Mouse (Mus musculus): ENCODE results near the gene Snrnp25. TPM values are rescaled to one million over a fixed set of nuclear protein-coding genes. Genes with fewer than 3 reads are reported as not detected.

The Snrnp25 gene
- 10 to 100 TPM; 21.2 to 26.9 TPM for total RNA-seq (2021)

DNA sequence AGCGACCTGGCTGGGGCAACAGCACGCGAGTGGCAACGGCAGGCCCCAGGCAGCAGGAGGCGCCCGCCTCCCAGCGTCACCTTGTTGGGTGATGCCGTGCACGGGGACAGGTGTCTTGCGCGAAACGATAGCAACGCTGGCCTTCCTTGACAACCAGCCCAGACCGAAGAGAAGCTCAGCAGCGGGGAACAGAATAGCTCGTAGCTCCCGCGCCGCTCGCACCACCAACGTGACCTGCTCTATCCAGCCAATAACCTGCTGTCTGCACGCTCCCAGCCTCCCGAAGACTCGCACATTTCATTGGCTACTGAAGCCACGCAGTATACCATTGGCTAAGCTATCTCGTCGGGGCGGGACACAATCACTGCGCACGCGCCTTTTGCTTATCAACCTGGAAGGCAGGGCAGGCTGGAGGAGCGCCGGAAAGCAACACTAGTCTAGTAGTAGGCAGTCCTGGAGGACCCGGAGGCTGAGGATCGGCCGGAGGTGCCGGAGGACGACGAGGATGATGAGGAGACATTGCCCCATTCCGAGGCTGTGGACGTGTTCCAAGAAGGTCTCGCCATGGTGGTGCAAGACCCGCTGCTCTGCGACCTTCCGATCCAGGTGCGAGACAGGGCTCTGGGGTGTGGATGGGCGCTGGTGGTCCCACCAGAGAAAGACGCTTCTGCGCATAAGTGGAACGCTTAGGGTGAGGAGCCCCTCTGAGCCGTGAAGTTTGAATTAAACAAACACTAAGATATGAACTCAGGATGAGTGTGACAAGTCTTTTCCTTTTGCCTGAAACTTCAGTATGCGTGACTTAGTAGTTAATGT is at the start of gene Snrnp25:
Snrnp25 (plus strand) TSS at position 358 of the 816 bp plus-strand sequence.
- DNase-seq (ENCODE audit: extremely low spot score in 1 of 2, low spot score in 1 of 2) = peak; percentile 78 to 90

DNA sequence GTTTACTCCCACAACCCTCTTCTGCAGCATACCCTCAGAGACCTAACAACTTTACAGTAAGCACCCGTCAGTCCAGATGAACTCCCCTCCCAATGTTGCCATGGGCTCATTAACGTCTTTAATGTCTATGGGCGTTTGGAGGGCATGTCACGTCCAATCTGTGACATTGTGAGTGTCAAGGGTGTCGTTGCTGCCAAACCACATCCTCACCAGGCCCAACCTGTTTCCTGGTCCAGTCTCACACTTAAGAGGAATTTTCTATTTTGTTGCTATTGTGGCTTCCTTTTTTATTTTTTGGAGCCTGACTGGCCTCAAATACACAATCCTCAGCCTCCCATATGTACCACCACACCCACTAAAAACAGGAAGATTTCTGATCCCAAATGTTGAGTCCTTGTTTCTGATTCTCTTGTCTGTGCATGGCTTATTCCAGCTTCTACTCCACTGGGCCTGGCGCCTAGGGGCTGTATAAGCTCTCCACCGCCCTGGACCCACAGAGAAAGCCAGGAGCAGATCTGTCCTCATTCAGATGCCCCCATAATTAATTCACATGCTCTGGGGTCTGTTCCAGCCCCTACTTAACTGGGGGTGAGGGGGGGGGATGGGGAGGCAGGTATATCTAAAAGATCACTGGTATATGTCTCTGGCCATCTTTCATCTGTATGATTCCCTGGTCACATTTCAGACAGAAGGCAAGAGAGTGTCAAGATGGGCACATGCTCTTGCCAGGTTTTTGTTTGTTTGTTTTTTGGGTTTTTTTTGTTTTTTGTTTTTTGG is 48.2 kb upstream of the Snrnp25 start:
- DNase-seq (ENCODE audit: extremely low spot score in 1 of 2, low spot score in 1 of 2) = no peak

DNA sequence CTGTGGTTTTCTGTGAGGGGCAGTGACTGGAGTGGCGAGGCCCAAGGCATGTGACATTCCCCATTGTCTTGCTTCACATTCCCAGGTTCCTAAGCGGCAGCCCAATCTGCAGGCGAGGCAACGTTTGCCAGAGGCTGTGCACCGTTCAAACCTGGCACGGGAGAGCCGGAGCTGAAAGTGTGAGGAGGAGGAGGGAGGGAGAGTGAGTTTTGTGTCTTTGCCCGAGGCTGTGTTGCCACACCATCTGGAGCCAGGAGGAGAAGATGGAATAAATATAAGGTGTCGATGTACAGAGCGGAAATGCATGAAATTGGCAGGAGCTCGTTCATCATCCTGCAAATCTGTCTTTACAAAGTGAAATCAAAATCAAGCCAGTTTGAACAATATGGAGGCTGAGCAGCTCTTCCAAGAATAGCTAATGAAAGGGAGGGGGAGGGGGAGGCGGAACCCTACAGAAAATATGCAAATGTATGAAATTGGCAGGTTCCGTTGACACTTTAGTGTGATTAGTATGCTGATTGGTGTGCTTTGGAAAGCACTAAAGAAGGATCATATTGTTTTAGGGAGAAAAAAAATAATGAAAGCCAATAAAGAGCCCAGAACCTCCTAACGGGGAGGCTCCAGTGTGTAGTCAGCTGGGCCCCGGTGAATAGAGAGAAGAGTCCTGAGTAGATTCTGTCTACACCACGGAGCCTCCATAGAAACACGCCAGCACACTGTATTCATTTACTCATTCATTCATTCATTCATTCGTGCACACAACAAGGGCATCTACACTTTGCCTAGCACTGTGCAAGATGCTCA is 47.2 kb upstream of the Snrnp25 start:
- DNase-seq (ENCODE audit: extremely low spot score in 1 of 2, low spot score in 1 of 2) = no peak

DNA sequence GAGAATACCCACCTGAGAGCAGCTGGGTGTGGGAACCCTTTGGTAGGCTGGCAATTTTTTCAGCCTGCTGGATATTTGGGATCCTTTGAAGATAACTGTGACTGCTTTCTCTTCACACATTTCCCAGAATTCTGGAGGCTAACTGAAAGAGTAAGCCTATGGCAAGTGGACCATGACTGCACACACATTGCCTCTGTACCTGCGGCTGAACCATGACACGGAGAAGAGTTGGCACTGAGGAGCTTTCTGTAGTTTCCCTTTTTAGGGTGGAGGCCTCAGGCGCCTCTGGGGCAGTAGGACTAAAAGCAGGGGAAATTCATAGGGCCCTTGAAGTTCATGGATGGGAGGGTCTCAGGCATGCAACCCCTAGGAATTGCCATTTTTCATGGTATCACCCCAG is 46.0 kb upstream of the Snrnp25 start:
- DNase-seq (ENCODE audit: extremely low spot score in 1 of 2, low spot score in 1 of 2) = no peak

DNA sequence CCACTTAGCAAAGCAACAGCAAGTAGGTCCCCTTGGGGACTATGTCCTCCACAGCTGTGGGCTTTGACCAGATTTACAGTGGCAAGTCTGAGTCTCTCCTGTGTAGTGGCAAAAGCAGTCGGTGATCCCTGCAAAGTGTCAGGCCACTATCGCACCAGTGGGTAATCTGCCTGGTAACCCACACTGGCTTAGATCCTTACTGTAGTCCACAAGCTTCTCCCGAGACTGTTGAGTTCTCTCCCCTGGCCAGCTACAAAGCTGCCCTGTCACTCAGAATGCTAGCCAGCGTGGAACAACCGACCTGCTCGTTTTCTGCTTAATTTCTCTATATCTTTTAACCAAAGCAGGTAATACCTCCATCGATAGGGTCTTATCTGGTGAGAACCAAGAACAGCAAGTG is 44.9 kb upstream of the Snrnp25 start:
- no peak for DNase-seq (ENCODE audit: extremely low spot score in 1 of 2, low spot score in 1 of 2)

DNA sequence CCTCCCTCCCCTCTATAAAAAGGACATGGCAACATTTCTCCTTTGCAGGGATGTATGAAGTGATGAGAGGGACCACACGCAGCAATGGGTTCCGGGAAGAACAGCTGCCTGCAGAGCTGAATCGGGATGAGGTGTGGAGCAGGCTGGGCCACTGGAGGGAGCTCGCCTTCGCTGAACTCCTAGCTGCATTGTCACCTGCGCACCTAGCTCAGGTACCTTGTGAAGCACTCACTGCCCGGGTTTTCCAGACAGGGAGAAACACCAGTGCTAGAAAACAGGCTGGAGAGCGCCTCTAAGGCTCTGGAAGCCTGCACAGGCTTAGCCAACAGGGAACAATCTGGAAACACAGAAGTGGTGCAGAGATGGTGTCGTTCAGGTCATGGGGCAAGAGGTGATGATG is 43.7 kb upstream of the Snrnp25 start:
- no peak for DNase-seq (ENCODE audit: extremely low spot score in 1 of 2, low spot score in 1 of 2)

DNA sequence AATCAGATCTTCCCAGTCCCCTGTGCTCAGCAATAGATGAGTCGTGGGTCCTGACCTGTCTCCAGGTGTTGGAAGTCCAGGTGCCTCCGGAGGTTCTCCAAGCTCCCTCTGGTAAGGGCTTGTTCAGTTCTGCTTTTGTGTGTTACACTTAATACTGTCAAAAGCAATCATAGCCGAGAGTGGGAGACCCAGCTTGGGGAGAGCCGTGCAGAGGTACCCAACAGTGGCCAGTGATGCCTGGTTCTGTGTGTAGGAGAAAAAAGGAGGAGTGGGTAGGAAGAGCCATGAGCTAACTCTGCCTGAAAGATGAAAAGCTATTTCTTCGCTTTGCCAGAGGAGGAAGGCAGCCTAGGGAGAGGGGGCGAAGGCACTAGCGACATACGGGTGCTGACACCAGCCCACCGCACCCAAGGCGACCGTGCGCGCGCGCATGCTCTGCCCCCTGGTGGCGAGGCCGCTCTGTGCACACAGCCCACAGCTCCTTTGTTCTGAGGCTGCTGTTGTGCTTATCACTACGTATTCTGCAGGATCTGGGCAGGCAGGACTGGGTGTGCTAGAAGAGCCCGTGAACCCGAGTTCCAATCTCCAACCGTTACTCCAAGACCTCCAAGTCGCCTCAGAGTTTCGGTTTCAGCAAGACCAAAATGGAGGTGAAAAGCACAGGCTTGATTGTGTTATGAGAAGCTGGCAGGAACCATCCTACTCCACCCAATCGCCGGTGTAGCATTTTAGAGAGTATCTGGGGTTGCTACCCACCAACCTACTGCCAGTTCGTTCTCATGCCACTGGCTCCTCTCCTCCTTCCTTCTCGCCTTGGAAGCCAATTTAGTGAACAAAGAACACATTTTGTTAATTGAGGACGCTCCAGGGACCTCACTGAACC is 43.1 kb upstream of the Snrnp25 start:
- peak; percentile 95 for DNase-seq (ENCODE audit: extremely low spot score in 1 of 2, low spot score in 1 of 2)

DNA sequence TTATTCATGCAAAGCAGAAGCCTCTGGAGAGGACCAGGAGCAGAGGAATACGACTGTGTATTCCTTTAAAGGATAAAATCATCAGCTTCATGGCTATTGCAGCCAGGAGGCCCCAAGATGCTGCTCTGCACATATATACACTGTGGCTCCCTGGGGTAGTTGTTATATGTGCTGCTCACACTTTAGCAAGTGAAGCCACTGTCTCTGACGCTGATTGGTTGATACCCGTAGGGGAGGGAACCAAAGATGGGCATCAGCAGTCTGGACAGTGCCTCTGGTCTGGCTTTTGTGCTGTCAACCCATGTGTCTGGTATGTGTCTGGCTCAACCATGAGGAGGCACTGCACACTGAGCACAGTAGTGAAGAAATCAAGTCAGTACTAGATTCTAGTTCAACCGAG is 38.5 kb upstream of the Snrnp25 start:
- no peak for DNase-seq (ENCODE audit: extremely low spot score in 1 of 2, low spot score in 1 of 2)

DNA sequence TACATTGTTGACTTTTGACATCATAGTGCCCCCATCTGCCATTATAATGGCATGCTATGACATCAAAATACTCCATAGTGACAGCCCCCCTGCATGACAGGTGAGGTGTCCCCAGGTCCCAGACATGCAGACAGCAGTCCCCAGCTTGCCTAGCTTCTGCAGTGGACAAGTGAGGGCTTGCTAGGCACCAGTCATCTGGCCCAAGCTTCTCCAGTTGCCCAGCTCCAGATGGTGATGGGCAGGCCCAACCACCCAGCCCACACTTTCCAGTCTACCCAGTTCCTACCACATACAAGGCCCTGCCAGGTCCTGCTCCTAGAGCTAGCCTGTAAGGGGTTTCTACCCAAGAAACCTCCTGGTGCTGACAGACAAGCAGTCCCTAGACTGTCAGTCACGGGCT is 26.7 kb upstream of the Snrnp25 start:
- DNase-seq (ENCODE audit: extremely low spot score in 1 of 2, low spot score in 1 of 2) = no peak

DNA sequence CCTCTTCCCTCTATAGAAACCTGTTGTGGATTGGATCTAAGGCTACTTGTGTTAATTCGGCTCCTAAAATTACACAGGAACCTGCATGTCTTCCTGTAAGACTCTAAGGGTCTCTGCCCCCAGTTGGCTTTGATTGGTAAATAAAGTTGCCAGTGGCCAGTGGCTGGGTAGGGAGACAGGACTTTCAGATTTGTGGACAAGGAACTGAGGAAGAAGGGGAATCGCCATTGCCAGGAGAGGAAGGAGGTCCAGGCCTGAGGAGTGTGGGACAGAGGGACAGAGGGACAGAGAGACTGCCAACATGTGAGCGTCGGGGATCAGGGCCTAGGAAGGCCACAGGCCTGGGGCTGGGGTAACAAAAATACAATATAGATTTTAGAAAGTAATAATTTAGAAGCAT is 24.0 kb upstream of the Snrnp25 start:
- no peak for DNase-seq (ENCODE audit: extremely low spot score in 1 of 2, low spot score in 1 of 2)

DNA sequence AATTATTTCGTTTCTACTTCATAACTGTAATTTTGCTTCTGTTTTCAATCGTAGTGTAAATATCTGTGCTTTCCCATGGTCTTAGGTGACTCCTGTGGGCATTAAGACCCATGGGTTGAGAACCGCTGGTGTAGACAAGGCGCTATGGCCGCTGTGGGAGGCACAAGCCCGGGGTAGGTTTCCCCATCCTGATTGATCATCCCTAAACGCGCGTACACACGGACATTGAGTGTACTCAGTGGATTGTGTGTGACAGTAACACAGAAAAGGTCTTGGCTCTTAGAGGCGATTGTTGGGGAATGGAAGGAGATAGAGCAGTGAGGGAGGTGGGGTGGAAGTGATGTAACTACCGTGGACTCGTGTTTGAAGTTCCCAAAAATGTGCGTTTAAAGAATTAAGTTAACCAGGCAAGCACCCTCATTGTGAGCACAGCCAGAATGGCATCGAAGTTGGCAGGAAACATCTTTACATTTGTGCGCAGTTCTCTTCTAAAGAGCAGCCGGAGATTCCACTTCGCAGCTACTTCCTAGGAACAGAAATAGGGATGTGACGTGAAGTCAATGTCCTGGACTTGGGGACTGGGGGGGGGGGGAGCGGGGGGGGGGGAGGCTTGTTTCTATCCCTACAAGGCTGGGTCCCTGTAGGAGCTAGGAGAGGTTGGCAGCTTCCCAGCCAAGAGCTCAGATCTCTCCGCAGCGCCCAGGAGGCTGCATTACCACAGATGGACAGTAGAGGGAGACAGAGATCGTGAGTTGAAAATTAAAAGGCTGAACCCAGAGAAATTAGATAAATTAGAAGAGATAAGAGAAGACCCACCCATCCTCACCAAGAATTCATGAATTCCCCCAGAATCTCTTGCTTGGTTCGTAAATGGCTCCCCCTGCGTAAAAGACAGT is 23.0 kb upstream of the Snrnp25 start:
- DNase-seq (ENCODE audit: extremely low spot score in 1 of 2, low spot score in 1 of 2) = peak; percentile 88 to 98

DNA sequence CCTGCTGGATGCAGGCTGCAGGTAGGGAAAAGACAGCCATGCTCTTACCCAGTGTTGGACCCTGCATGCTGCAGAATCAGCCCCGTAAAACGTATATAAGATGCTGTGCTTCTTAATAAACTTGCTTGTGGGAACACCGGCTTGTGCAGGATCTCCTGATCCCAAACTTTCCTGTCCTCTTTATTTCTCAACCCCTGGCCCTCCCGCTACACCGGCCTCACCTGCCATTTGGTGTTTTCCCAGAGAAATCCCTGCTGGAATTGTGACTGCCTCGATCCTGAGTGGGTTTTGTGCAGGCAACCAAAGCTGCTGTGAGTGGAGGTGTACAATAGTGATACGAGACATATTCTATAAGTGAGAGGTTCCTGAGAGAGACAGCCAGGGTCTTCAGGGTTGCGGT is 20.7 kb upstream of the Snrnp25 start:
- DNase-seq (ENCODE audit: extremely low spot score in 1 of 2, low spot score in 1 of 2) = no peak

DNA sequence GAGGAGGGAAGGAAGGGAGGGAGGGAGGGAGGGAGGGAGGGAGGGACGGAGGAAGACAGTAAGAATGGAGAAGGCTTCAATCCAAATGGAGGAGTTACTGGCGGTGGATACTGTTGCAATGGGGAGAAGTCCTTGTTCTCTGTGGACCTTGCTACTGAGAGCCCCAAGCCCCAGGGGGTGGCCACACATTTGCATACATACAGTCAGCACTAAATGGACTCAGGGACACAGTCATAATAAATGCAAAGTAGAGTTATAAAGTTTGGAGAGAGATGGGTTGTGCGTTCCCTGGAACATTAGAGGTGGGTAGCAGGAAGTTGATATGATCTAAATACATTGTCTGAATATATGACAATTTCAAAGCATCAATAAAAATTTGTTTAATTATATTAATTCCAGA is 19.2 kb upstream of the Snrnp25 start:
- DNase-seq (ENCODE audit: extremely low spot score in 1 of 2, low spot score in 1 of 2) = no peak

DNA sequence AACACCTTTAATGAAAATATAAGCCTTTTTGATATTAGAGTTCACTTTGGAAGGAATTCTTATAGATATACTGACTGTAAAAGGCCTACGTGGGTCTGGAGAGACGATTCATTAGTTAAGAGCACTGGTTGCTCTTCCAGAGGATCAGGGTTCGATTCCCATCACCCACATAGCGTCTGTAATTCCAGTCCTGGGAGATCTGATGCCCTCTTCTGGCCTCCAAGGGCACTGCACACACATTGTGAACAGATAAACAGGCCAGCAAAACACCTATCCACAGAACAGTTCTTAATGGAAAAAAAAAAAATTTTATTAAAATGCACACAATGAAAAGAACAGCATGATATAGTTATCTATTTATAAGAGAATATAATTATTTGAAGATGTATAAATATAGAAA is 18.0 kb upstream of the Snrnp25 start:
- DNase-seq (ENCODE audit: extremely low spot score in 1 of 2, low spot score in 1 of 2) = no peak

DNA sequence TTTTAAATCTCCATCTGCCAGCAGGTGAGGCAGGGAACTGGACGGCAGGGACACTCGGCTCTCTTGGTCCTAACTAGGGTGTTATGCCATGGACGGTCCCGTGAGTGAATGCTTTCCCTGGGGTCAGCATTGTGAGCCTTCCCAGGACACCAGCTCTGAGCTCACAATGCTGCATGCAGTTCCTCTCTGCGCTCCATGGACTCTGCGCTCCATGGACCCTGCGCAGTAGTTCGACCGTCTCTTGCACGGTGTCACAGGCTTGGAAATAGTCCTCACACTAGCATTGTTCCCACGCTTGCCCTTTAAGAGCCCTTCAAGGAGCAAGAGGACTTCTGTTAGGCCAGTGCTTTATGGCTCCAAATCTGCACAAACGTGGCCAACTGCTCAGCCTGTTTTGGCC is 16.3 kb upstream of the Snrnp25 start:
- DNase-seq (ENCODE audit: extremely low spot score in 1 of 2, low spot score in 1 of 2) = no peak

DNA sequence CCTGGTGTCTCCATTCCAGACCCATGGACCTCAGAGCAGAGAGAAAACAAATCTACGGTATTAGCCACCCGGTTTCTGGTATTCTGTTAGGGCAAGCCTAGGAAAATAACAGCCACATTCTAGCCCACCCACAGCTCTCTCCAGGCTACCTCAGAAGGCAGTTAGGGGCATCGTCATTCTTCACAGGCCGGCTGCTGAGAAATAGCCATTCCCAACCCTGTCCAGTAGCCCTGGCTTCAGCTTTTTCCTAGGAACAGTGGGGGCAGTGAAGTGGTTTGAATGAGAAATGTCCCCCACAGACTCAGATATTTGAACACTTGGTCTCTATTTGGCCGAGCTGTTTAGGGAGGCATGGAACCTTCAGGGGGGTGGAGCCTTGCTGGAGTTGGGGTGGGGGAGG is 15.8 kb upstream of the Snrnp25 start:
- no peak for DNase-seq (ENCODE audit: extremely low spot score in 1 of 2, low spot score in 1 of 2)

DNA sequence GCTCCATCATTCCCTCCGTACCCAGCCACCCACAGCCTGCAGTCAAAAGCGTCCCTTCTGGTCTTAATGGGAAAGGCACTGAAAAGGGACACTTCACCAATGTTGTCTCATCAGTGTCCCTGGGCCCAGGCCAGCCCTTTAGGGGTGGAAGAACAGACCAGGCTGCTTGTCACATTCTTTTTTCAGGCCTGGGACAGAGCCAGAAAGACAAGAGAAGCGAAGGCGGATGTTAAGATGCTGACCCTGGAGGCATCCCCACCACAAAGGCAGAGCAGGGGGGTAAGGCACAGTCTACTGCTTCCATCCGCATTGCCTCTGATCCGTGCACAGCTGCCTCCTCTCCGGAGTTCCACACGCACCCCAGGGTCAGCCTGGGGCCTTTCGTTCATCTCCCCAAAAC is 15.1 kb upstream of the Snrnp25 start:
- no peak for DNase-seq (ENCODE audit: extremely low spot score in 1 of 2, low spot score in 1 of 2)

DNA sequence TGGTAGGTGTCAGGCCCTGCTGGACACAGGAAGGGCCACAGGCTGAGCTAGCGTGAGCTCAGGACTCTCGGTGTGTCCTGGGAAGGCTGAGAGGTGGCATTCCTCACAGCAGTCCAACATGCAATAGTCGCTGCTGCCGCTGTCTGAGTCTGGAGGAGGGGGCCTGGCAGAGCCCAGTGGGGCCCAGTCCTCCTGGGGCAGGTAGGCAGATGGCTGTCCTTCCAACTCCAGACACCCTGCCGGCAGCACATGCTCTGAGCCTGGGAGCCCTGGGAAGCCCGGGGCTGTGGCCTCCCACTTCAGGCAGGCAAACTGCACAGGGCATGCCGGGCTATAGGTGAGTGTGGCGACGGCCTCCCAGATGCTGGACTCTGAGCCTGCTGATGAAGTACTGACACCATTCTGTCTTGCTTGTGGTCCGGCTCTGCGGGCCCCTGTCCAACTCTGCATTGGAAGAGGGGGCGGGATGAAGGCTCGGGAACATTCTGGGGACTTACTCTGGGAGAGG is 14.6 kb upstream of the Snrnp25 start:
- DNase-seq (ENCODE audit: extremely low spot score in 1 of 2, low spot score in 1 of 2) = no peak

DNA sequence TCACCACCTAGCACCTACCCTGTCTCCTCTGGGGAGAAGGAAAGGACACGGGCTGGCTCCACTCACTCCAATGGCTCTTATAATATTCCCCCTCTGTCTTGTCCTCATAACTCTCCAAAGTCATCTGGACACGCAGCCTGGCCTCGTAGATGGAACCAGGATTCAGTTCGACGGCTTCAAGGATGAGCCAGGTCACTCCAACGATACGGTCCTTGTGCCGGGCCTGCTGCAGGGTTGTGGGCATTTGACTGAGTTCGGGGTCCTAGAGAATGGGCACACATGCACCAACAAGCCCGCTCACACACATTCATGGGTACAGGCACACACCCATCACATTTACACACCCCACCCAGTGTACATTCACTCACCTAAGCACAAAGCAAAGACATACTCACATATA is 12.1 kb upstream of the Snrnp25 start:
- no peak for DNase-seq (ENCODE audit: extremely low spot score in 1 of 2, low spot score in 1 of 2)
